Mouse (Mus musculus): ENCODE results near the gene Kdelc2.

DNA sequence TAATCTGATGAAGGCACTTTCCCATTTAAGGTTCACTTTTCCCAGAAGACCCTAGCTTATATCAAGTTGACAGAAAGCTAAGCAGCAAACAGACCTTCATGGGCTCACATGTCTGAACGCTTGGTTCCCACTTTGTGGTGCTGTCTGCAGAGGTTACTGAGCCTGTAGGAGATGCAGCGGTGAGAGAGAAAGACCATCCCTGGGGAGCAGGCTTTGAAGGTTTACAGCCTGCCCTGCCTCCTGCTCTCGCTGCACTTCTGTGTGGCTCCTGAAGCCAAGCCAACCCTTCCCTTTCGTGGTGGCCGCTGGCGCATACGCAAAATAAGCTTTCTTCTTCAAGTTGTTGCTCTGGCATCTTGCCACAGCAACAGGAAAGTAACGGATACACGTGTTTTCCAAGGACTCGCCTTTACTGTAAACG is 18.5 kb downstream of the Kdelc2 start, which contains the start of gene 4930550C14Rik:
- TF ChIP-seq GATA1 (IDR thresholded peaks at IDR 0.05; ENCODE audit: low read length) (no peak), TAL1 (IDR thresholded peaks at IDR 0.05; ENCODE audit: low read length) (no peak)

All from erythroblast, embryonic 14.5 days (primary cell).